Comparison of ENCODE assay signal across 26 mouse cellular contexts in genomic region chr1:134229806-134230575, GRCm38 (mm10). TPM values are rescaled to one million over a fixed set of nuclear protein-coding genes. Genes with fewer than 3 reads are reported as not detected.
DNase-seq lines count a peak whose midpoint lies in the region; ATAC-seq lines count a peak whose summit lies in the region.
"Had no signal": no experiment of that assay in that cellular context is flagged by ENCODE, and none has a peak within 500 bp of the region (broad histone marks: within the 10 kb centered on the region; RNA-seq: fewer than 3 reads in every experiment).

No protein-coding gene starts in this region.

- 58% methylated on average over 5 of the region's 5 CpGs for WGBS in heart, embryonic 13.5 days

- no peak for ATAC-seq in cerebellum, adult (ENCODE audit: insufficient number of reproducible peaks, low FRiP score, low TSS enrichment)
- ATAC-seq in heart, embryonic 13.5 days (ENCODE audit: extremely low read depth, insufficient number of reproducible peaks, low FRiP score, low TSS enrichment), result no peak
- ATAC-seq: activated CD4-positive, CD25-positive, alpha-beta regulatory T cell, adult 4 months; forebrain, embryonic 14.5 days had no signal

- H3K27me3 ChIP-seq in heart, embryonic 13.5 days (replicated peaks), result peaks cover 34% of the 10 kb centered on the region

- H3K4me3 ChIP-seq in heart, embryonic 13.5 days, result no peak overlapping the region
- H3K4me3 ChIP-seq: hindbrain, embryonic 13.5 days; kidney, embryonic 15.5 days; limb, embryonic 15.5 days; midbrain, embryonic 12.5 days had no signal

- intact Hi-C loops in heart, postnatal 25 days (cut with DNase I), result no loop called here

- H3K36me3 ChIP-seq in heart, embryonic 13.5 days, result no peaks in the 10 kb centered on the region
- H3K36me3 ChIP-seq: hindbrain, embryonic 13.5 days; kidney, embryonic 15.5 days; limb, embryonic 15.5 days; midbrain, embryonic 12.5 days had no signal

- H3K9me3 ChIP-seq in heart, embryonic 13.5 days, result no peaks in the 10 kb centered on the region
- H3K9me3 ChIP-seq: hindbrain, embryonic 13.5 days; kidney, embryonic 15.5 days; limb, embryonic 15.5 days; midbrain, embryonic 12.5 days had no signal

- H3K4me2 ChIP-seq in heart, embryonic 13.5 days, result no peak overlapping the region
- H3K4me2 ChIP-seq: hindbrain, embryonic 13.5 days; kidney, embryonic 15.5 days; limb, embryonic 15.5 days; lung, embryonic 14.5 days; midbrain, embryonic 12.5 days had no signal

- H3K27ac ChIP-seq in heart, embryonic 13.5 days (replicated peaks), result no peak overlapping the region
- H3K27ac ChIP-seq: hindbrain, embryonic 13.5 days; kidney, embryonic 15.5 days; limb, embryonic 15.5 days; liver, embryonic 14.5 days; midbrain, embryonic 12.5 days had no signal

- H3K4me1 ChIP-seq in heart, embryonic 13.5 days, result peaks cover 61% of the 10 kb centered on the region

- H3K9ac ChIP-seq in heart, embryonic 13.5 days, result 0 out of 2 replicates have a peak overlapping the region, but pooled peaks have one; percentile 19
- H3K9ac ChIP-seq: hindbrain, embryonic 13.5 days; kidney, embryonic 15.5 days; limb, embryonic 15.5 days; liver, embryonic 14.5 days; lung, embryonic 14.5 days; midbrain, embryonic 12.5 days had no signal

- peak; percentile 21 to 67 for DNase-seq in adrenal gland, adult (ENCODE audit: inconsistent age in 2 of 2, low spot score in 1 of 2)
- DNase-seq in adrenal gland, postnatal 36 days, result no peak
- DNase-seq in cerebellum, postnatal 25 days, result peak; percentile 36 to 37
- DNase-seq in heart, postnatal 25 days (ENCODE audit: low spot score), result no peak
- DNase-seq in brain, adult 2 months (ENCODE audit: low read depth, low spot score), result peak; percentile 52
- DNase-seq in gastrocnemius, postnatal 25 days, result no peak
- DNase-seq: cerebellum, postnatal 14 days; gastrocnemius, postnatal 10 days; kidney, adult 11 months; kidney, postnatal 36 days; layer of hippocampus, adult 9-11 months; left cerebral cortex, postnatal 4 days; lung, embryonic 14.5 days; right cerebral cortex, postnatal 14 days had no signal

RNA-seq across cellular contexts. Expression of gene Adora1, which starts 5.2 kb away (rescaled TPM):
- 100 to 1,000 TPM; 110 to 137 TPM for total RNA-seq in adrenal gland, postnatal 36 days (2021)
- 8.3 and 9.0 TPM in 2 replicates for polyA plus RNA-seq in heart, embryonic 13.5 days (2015; fragmentation: Nextera tagmentation; extraction: Ambion mirVana)
- total RNA-seq in heart, postnatal 25 days (2021), result 10 to 100 TPM; 15.5 to 20.5 TPM
- total RNA-seq in gastrocnemius, postnatal 25 days (2021), result 1 to 10 TPM in 1 of 2 experiments, under 1 TPM in 1; 0.49 to 2.7 TPM
- total RNA-seq: megakaryocyte, adult 5-6 weeks; neutrophil, adult 5-6 weeks had no signal

RNA-seq across cellular contexts. Expression of gene Mybph, which starts 36.7 kb away (rescaled TPM):
- total RNA-seq in adrenal gland, postnatal 36 days (2021), result under 1 TPM in 1 of 2 experiments, not detected in 1; 0.13 TPM
- 0.67 and 2.1 TPM in 2 replicates for polyA plus RNA-seq in heart, embryonic 13.5 days (2015; fragmentation: Nextera tagmentation; extraction: Ambion mirVana)
- not detected for total RNA-seq in heart, postnatal 25 days (2021)
- total RNA-seq in gastrocnemius, postnatal 25 days (2021), result 100 to 1,000 TPM; 335 to 488 TPM
- total RNA-seq: neutrophil, adult 5-6 weeks had no signal
- polyA plus RNA-seq: activated CD4-positive, CD25-positive, alpha-beta regulatory T cell, adult 4 months; lung, embryonic 14.5 days; midbrain, embryonic 12.5 days had no signal

RNA-seq across cellular contexts. Expression of gene Chil1, which starts 48.0 kb away (rescaled TPM):
- total RNA-seq in adrenal gland, postnatal 36 days (2021), result 1 to 10 TPM; 1.3 to 1.7 TPM
- 0.66 and 1.5 TPM in 2 replicates for polyA plus RNA-seq in heart, embryonic 13.5 days (2015; fragmentation: Nextera tagmentation; extraction: Ambion mirVana)
- under 1 TPM; 0.34 to 0.92 TPM for total RNA-seq in heart, postnatal 25 days (2021)
- total RNA-seq in gastrocnemius, postnatal 25 days (2021), result 1 to 10 TPM in 1 of 2 experiments, under 1 TPM in 1; 0.91 to 1.7 TPM
- polyA plus RNA-seq: activated CD4-positive, CD25-positive, alpha-beta regulatory T cell, adult 4 months; lung, embryonic 14.5 days had no signal

RNA-seq across cellular contexts. Expression of gene Myog, which starts 59.8 kb away (rescaled TPM):
- not detected for total RNA-seq in adrenal gland, postnatal 36 days (2021)
- 1.5 and 3.5 TPM in 2 replicates for polyA plus RNA-seq in heart, embryonic 13.5 days (2015; fragmentation: Nextera tagmentation; extraction: Ambion mirVana)
- total RNA-seq in heart, postnatal 25 days (2021), result not detected
- total RNA-seq in gastrocnemius, postnatal 25 days (2021), result 10 to 100 TPM; 16.2 to 26.0 TPM
- total RNA-seq: left cerebral cortex, adult 8-10 months; left cerebral cortex, postnatal 4 days; megakaryocyte, adult 5-6 weeks; neutrophil, adult 5-6 weeks had no signal
- polyA plus RNA-seq: activated CD4-positive, CD25-positive, alpha-beta regulatory T cell, adult 4 months; forebrain, embryonic 14.5 days; lung, embryonic 14.5 days had no signal

Comparison
In these comparisons a context has a peak if more than half of its experiments do, and no peak if none do; other contexts are left out.
1. DNase-seq: peak in adrenal gland, adult (2 of 2), cerebellum, postnatal 25 days (2 of 2) and brain, adult 2 months (single experiment); none in adrenal gland, postnatal 36 days (0 of 2), heart, postnatal 25 days (single experiment) and gastrocnemius, postnatal 25 days (single experiment).
2. RNA of gene Adora1, which starts 5.2 kb away (total RNA-seq): 110 to 137 TPM in adrenal gland, postnatal 36 days; 15.5 to 20.5 TPM in heart, postnatal 25 days and 0.49 to 2.7 TPM in gastrocnemius, postnatal 25 days; every median in the first group is over 4 times any median in the second.
3. RNA of gene Mybph, which starts 36.7 kb away (total RNA-seq): 335 to 488 TPM in gastrocnemius, postnatal 25 days; 0.13 TPM in adrenal gland, postnatal 36 days and not detected in heart, postnatal 25 days; every median in the first group is over 100 times any median in the second.